Mouse (Mus musculus): Measurements from ENCODE around the gene Tle2.

Gene Tle2

GRCm38 (mm10) chr10:81604019-81604967 is 29.9 kb downstream of the Tle2 start:
- TF ChIP-seq GATA4 (IDR thresholded peaks at IDR 0.05; ENCODE audit: insufficient replicate concordance, low read length), result no peak

- TF ChIP-seq GATA4 (IDR thresholded peaks at IDR 0.05; ENCODE audit: insufficient replicate concordance, low read length), result no peak
Measured at GRCm38 (mm10) chr10:81604968-81605665, 30.8 kb downstream of the Tle2 start.

- TF ChIP-seq GATA4 (IDR thresholded peaks at IDR 0.05; ENCODE audit: insufficient replicate concordance, low read length), result no peak
Measured at GRCm38 (mm10) chr10:81605666-81605973, 31.3 kb downstream of the Tle2 start.

GRCm38 (mm10) chr10:81605974-81606751 is 31.8 kb downstream of the Tle2 start, which contains the start of gene BC025920:
Gene BC025920, plus strand, starts transcription at chr10:81606270.
- TF ChIP-seq GATA4 (IDR thresholded peaks at IDR 0.05; ENCODE audit: insufficient replicate concordance, low read length), result peak; percentile 76; the same call in 1 of the 2 replicates

GRCm38 (mm10) chr10:81608308-81608707 is 33.9 kb downstream of the Tle2 start:
- no peak for TF ChIP-seq GATA4 (IDR thresholded peaks at IDR 0.05; ENCODE audit: insufficient replicate concordance, low read length)

- TF ChIP-seq GATA4 (IDR thresholded peaks at IDR 0.05; ENCODE audit: insufficient replicate concordance, low read length), result no peak
Measured at GRCm38 (mm10) chr10:81612779-81613178, 38.4 kb downstream of the Tle2 start.

GRCm38 (mm10) chr10:81615486-81615885 is 41.1 kb downstream of the Tle2 start:
- TF ChIP-seq GATA4 (IDR thresholded peaks at IDR 0.05; ENCODE audit: insufficient replicate concordance, low read length), result no peak

- no peak for TF ChIP-seq GATA4 (IDR thresholded peaks at IDR 0.05; ENCODE audit: insufficient replicate concordance, low read length)
Measured at GRCm38 (mm10) chr10:81619976-81620375, 45.6 kb downstream of the Tle2 start.

- TF ChIP-seq GATA4 (IDR thresholded peaks at IDR 0.05; ENCODE audit: insufficient replicate concordance, low read length), result no peak
Measured at GRCm38 (mm10) chr10:81620786-81621185, 46.4 kb downstream of the Tle2 start.

- TF ChIP-seq GATA4 (IDR thresholded peaks at IDR 0.05; ENCODE audit: insufficient replicate concordance, low read length), result no peak
Measured at GRCm38 (mm10) chr10:81623441-81623840, 49.1 kb downstream of the Tle2 start.

- TF ChIP-seq GATA4 (IDR thresholded peaks at IDR 0.05; ENCODE audit: insufficient replicate concordance, low read length), result no peak
Measured at GRCm38 (mm10) chr10:81626101-81626993, 52.0 kb downstream of the Tle2 start.

- peak; percentile 81; the same call in 1 of the 2 replicates for TF ChIP-seq GATA4 (IDR thresholded peaks at IDR 0.05; ENCODE audit: insufficient replicate concordance, low read length)
Measured at GRCm38 (mm10) chr10:81626994-81627835, 52.9 kb downstream of the Tle2 start, which contains the start of gene Sirt6. Gene Sirt6, minus strand, starts transcription at chr10:81627797.

- TF ChIP-seq GATA4 (IDR thresholded peaks at IDR 0.05; ENCODE audit: insufficient replicate concordance, low read length), result no peak
Measured at GRCm38 (mm10) chr10:81627836-81628220, 53.5 kb downstream of the Tle2 start.

Measured in liver, adult (tissue).